Mouse (Mus musculus) spleen, adult 2 months (tissue): ENCODE results near the gene Slc27a2. TPM values are rescaled to one million over a fixed set of nuclear protein-coding genes. Genes with fewer than 3 reads are reported as not detected.

Source experiments
- DNase-seq, 2 experiments: peaks; one replicate each; pipeline versions ENCODE4 v3.0.0 to v3.0.0-alpha.2; 2012 to 2021; ENCODE audit warnings: low spot score in 2 of 2, low read depth in 1 of 2
- H3K27ac ChIP-seq: fragments of 200-500 bp; 2 replicates; pipeline ENCODE4 v1.5.1; 2012; ENCODE audit warnings: low read length, inconsistent platforms; ENCODE audit not compliant: insufficient read depth
- H3K27me3 ChIP-seq: fragments of 200-500 bp; 2 replicates; pipeline ENCODE4 v1.6.1; 2012; ENCODE audit warnings: mild to moderate bottlenecking, moderate library complexity, low read length, inconsistent platforms; ENCODE audit not compliant: control insufficient read depth, insufficient read depth
- H3K36me3 ChIP-seq: fragments of 200-500 bp; 2 replicates; pipeline ENCODE4 v1.6.1; 2012; ENCODE audit warnings: mild to moderate bottlenecking, low read length, inconsistent platforms; ENCODE audit not compliant: control insufficient read depth, insufficient read depth
- H3K4me1 ChIP-seq: fragments of 200-500 bp; 2 replicates; pipeline ENCODE4 v1.6.1; 2011; ENCODE audit warnings: inconsistent platforms; ENCODE audit not compliant: control insufficient read depth, insufficient read depth, insufficient read length
- H3K4me3 ChIP-seq: fragments of 200-500 bp; 2 replicates; pipeline ENCODE4 v1.5.1; 2011; ENCODE audit warnings: mild to moderate bottlenecking, inconsistent platforms; ENCODE audit not compliant: insufficient read depth, insufficient read length; ENCODE audit errors: extremely low read depth
- CTCF ChIP-seq: fragments of 200-500 bp; IDR thresholded peaks from 2 replicates; pipeline ENCODE4 v1.5.1; 2011; ENCODE audit warnings: mild to moderate bottlenecking, inconsistent platforms; ENCODE audit not compliant: insufficient read depth, insufficient read length, insufficient replicate concordance; ENCODE audit errors: extremely low read depth
- POLR2A ChIP-seq: fragments of 200-500 bp; IDR thresholded peaks from 2 replicates; pipeline ENCODE4 v1.6.1; 2011; ENCODE audit warnings: low read depth, low read length, inconsistent platforms
- WGBS: fragments of 180-500 bp; shearing (Covaris S2); methylation state at CpG from one replicate; pipeline ENCODE4 v1.1.7; 2018; 5-methylcytosine and 5-hydroxymethylcytosine counted together
- polyA plus RNA-seq: library from polyadenylated mRNA; depleted of rRNA; stranded (reverse); fragments of >200 nt; gene quantifications from 2 replicates; pipeline ENCODE4 v1.2.3, GENCODE M21; 2012

The Slc27a2 gene
- polyA plus RNA-seq, 1 experiment, result 0.57 TPM

GRCm38 (mm10) chr2:126591304-126591703, 39.1 kb downstream of the Slc27a2 start:
- Histone ChIP-seq H3K27me3 (no peaks in the 10 kb centered on the region), H3K27ac (no peak overlapping the region), H3K4me1 (no peaks in the 10 kb centered on the region; the same call in 1 of the 2 replicates), H3K4me3 (no peak overlapping the region), H3K36me3 (no peaks in the 10 kb centered on the region)
- no peak for TF ChIP-seq POLR2A
- DNase-seq, result no peak
- 89% methylated on average over 4 of the region's 4 CpGs for whole genome bisulfite sequencing

- DNase-seq, result peak; percentile 47 to 69
- Histone ChIP-seq H3K4me3 (peak overlapping the region; percentile 37; the same call in 1 of the 2 replicates), H3K4me1 (peaks cover 9% of the 10 kb centered on the region; the same call in 1 of the 2 replicates), H3K36me3 (no peaks in the 10 kb centered on the region), H3K27ac (no peak overlapping the region), H3K27me3 (no peaks in the 10 kb centered on the region)
- TF ChIP-seq CTCF, result peak; percentile 92; the same call in 1 of the 2 replicates
- no peak for TF ChIP-seq POLR2A
- 44% methylated on average over 26 of the region's 26 CpGs for WGBS
Measured at GRCm38 (mm10) chr2:126593831-126594610, 41.8 kb downstream of the Slc27a2 start.

- DNase-seq, result no peak
Measured at GRCm38 (mm10) chr2:126596347-126597072, 44.3 kb downstream of the Slc27a2 start.

GRCm38 (mm10) chr2:126597279-126598241, 45.4 kb downstream of the Slc27a2 start:
- DNase-seq, result peak in 1 of 2 experiments; percentile 49
- Histone ChIP-seq H3K27ac (peak overlapping the region; percentile 81), H3K36me3 (no peaks in the 10 kb centered on the region), H3K4me3 (no peak overlapping the region; the same call in 1 of the 2 replicates), H3K4me1 (peaks cover 16% of the 10 kb centered on the region; the same call in 1 of the 2 replicates), H3K27me3 (no peaks in the 10 kb centered on the region)
- 72% methylated on average over 20 of the region's 20 CpGs for WGBS
- no peak for TF ChIP-seq CTCF
- TF ChIP-seq POLR2A, result no peak

More at GRCm38 (mm10) chr2:126596347-126597072, 44.3 kb downstream of the Slc27a2 start:
- no peaks in the 10 kb centered on the region for H3K27me3 ChIP-seq
- 96% methylated on average over 7 of the region's 7 CpGs for WGBS
- H3K4me3 ChIP-seq, result no peak overlapping the region
- H3K36me3 ChIP-seq, result no peaks in the 10 kb centered on the region
- H3K4me1 ChIP-seq, result peaks cover 9% of the 10 kb centered on the region; the same call in 1 of the 2 replicates
- TF ChIP-seq POLR2A (no peak), CTCF (no peak)
- H3K27ac ChIP-seq, result peak overlapping the region; percentile 81

DNA sequence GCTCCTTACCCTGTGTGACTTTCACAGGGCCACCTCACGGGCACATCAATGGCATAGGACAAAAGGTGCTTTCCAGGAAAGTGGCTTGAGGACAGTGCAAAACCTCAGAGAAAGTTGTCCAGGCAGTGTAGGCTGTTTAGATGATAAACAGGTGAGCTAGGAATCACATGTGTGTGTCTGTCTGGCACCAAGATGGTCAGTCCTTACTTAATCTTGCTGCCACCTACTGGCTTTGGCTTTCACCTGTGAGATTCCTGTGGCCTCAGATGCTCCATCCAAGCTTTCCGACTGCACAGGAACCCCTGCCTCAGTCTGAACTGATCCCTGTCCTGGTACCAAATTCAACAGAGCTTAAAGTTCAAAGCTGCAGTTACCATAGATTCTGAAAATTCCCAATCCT, 46.2 kb downstream of the Slc27a2 start:
- WGBS, result 81% methylated on average over 2 of the region's 2 CpGs
- TF ChIP-seq CTCF, result no peak
- TF ChIP-seq POLR2A, result no peak
- DNase-seq, result no peak
- Histone ChIP-seq H3K4me1 (peaks cover 16% of the 10 kb centered on the region; the same call in 1 of the 2 replicates), H3K4me3 (no peak overlapping the region), H3K36me3 (no peaks in the 10 kb centered on the region), H3K27ac (0 out of 2 replicates have a peak overlapping the region, but pooled peaks have one; percentile 2), H3K27me3 (no peaks in the 10 kb centered on the region)

- Histone ChIP-seq H3K4me1 (peaks cover 16% of the 10 kb centered on the region; the same call in 1 of the 2 replicates), H3K27me3 (no peaks in the 10 kb centered on the region), H3K4me3 (no peak overlapping the region), H3K36me3 (no peaks in the 10 kb centered on the region), H3K27ac (no peak overlapping the region)
- TF ChIP-seq POLR2A, result no peak
- TF ChIP-seq CTCF, result peak; percentile 42; the same call in 1 of the 2 replicates
- 8% methylated on average over 3 of the region's 3 CpGs for WGBS
- no peak for DNase-seq
Measured at GRCm38 (mm10) chr2:126599005-126599404, 46.8 kb downstream of the Slc27a2 start.
